Mouse (Mus musculus) 3T3-L1 (cell line): ENCODE measurements at regions not wholly inside any gene's neighbourhood (a gene's known extent, or its start where the extent isn't known, plus 50 kb on each side); places are given as distances from the start of the nearest gene placed in this dataset.

Experiments used
- DNase-seq: peaks from one replicate; pipeline ENCODE4 v3.0.0-alpha.2; 2015; ENCODE audit warnings: low read depth, low spot score

GRCm38 (mm10) chr4:54027565-54028237 is 201.9 kb downstream of the Tmem38b start:
- peak; percentile 34 for DNase-seq

GRCm38 (mm10) chr4:54045258-54046029 is 219.6 kb downstream of the Tmem38b start:
- no peak for DNase-seq

GRCm38 (mm10) chr4:54064331-54064730 is 238.5 kb downstream of the Tmem38b start:
- no peak for DNase-seq

DNA sequence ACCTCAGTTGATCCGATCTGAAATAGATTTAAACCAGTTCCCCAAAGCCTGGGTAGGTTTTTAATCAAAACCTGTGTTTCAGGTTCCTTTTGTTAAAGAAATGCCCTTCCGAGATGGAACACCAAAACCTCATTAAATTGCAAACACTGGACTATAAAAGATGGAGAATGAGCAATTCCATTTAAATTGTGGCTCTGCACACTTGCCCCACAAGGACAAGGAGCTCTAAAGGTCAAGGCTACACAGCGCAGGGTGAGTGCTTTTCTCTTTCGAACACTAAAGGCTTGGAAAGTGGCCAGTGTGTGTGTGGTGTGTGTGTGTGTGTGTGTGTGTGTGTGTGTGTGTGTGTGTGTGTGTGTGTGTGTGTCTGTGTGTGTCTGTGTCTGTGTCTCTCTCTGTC is 246.1 kb downstream of the Tmem38b start:
- no peak for DNase-seq

DNA sequence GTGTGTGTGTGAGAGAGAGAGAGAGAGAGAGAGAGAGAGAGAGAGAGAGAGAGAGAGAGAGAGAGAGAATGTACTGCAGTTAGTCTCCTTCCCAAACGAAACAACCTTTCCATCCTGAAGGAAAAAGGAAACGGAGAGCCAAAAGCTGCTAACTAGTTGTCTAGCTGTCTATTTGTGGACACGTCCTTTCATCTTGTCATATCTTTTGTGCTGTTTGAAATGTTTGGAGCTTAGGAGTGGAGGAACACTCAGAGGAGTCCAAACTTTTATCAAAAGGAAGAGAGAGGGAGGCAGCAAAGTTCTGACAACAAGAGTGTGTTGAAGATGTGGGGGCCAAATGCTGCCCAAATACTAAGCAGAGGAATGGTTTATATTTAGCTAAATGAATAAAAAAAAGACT is 246.6 kb downstream of the Tmem38b start:
- DNase-seq: no peak

DNA sequence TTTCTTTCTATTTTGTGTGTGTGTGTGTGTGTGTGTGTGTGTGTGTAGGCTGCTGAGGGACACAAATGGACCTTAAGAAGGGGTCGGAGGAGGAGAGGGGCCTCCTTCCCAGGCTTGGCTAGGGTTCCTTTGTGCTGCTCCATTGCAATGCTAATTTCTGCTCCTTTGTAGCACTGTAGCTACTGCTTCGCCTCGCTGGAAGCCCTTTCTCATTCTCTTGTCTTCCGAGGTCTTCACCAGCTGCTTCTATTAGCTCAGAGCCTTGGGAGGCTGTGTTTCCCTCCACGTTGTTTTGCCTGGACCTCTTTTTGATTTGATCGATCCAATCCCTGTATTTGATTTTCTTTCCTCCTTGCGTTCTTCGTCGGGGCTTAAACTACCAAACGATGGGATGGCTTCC is 247.1 kb downstream of the Tmem38b start:
- DNase-seq: no peak

GRCm38 (mm10) chr4:54073483-54073882 is 247.6 kb downstream of the Tmem38b start:
- no peak for DNase-seq

- DNase-seq: no peak
Observed at GRCm38 (mm10) chr4:54074226-54074625, 248.4 kb downstream of the Tmem38b start.

- no peak for DNase-seq
Observed at GRCm38 (mm10) chr4:54080526-54080925, 254.7 kb downstream of the Tmem38b start.

GRCm38 (mm10) chr4:54081411-54081810 is 255.6 kb downstream of the Tmem38b start:
- DNase-seq: no peak

GRCm38 (mm10) chr4:54084747-54085146 is 258.9 kb downstream of the Tmem38b start:
- DNase-seq: no peak

DNA sequence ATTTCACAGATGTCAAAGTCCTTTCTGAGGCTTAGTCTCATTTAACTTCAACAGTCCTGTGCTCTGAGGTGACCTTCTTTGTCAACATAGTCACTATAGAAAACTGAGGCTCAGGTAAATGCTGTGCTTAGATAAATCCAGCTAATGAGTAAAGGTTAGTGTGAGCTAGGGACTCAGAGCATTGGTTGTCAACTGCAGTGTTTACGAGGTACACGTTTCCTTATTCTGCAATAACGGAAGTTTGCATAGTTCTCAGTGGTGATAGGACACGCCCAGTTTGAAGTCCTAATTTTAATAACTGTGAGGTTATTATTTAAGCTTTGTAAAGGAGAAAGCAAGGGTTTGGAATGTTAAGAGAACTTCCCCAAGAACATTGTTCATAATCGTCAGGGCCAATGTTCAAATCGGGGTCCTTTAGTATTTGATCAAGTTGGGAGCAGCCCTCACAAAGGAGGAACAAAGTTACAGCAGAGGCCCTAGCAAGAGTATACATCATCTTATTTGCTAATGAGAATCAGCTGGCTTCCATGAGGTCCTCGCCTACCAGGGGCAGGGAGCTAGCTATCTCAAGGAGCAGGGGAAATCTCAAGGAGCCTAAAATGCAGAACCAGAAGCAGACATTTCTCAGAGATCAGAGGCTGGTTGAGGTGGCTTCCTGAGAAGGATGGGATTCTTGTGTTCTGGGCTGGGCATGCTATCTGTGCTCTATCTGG is 268.6 kb downstream of the Tmem38b start:
- DNase-seq: peak; percentile 14

- DNase-seq: peak; percentile 56
Observed at GRCm38 (mm10) chr4:54095200-54095930, 269.5 kb downstream of the Tmem38b start.

DNA sequence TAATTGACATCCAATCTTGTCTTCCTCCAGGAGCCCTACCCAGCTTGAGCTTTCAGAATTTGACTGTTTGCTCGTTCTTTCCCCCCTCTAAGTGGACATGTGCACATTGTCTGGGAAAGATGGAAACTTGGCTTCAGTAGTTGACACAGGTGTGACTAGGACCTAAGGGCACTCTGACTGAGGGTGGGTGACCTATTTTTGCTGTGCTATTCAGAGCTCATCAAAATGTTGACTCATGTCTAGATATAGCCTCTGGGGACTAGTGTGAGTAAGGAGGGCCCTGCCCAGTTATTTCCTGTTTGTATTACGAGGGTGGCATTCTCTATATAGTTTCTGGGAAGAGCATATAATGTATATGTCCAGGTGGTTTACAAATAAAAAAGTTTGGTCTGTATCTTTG is 271.7 kb downstream of the Tmem38b start:
- peak; percentile 47 for DNase-seq

GRCm38 (mm10) chr4:54100282-54100681 is 274.4 kb downstream of the Tmem38b start:
- no peak for DNase-seq

- no peak for DNase-seq
Observed at GRCm38 (mm10) chr4:54106976-54107375, 281.1 kb downstream of the Tmem38b start.

DNA sequence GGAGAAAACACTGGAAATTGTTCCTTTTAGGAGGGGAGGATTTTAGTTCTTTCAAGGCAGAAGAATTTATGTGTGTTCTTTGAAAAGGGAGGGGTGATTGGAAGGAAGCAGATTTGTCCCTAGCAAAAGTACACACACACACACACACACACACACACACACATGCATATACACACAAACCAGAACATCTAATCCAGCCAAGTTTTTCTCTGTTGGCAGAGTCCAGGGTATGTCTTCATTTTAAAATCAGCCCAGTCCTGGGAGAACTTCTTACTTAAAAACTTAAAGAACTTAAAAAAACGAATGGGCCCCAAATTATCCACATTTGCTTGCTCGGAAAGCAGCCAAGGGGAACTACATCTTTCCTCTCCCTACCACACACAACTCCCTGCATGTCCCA is 290.5 kb downstream of the Tmem38b start:
- DNase-seq: no peak

- no peak for DNase-seq
Observed at GRCm38 (mm10) chr4:54118179-54118846, 292.5 kb downstream of the Tmem38b start.

- no peak for DNase-seq
Observed at GRCm38 (mm10) chr4:54128717-54129698, 303.2 kb downstream of the Tmem38b start.

- no peak for DNase-seq
Observed at GRCm38 (mm10) chr4:54156146-54156545, 330.3 kb downstream of the Tmem38b start.
